Mouse (Mus musculus) E14TG2a.4 (cell line): ENCODE measurements at regions not wholly inside any gene's neighbourhood (a gene's known extent, or its start where the extent isn't known, plus 50 kb on each side); places are given as distances from the start of the nearest gene placed in this dataset.

Experiments
- H3K27me3 ChIP-seq: 2 replicates; pipeline ENCODE4 v1.6.1; 2014; ENCODE audit warnings: low read length, control low read depth; ENCODE audit not compliant: insufficient read depth
- H3K36me3 ChIP-seq: 2 replicates; pipeline ENCODE4 v1.6.1; 2014; ENCODE audit warnings: low read length, control low read depth; ENCODE audit not compliant: insufficient read depth
- H3K4me1 ChIP-seq: replicated peaks from 2 replicates; pipeline ENCODE4 v1.6.1; 2014; ENCODE audit warnings: low read depth, low read length, control low read depth
- H3K4me3 ChIP-seq: replicated peaks from 2 replicates; pipeline ENCODE4 v1.5.1; 2014; ENCODE audit warnings: mild to moderate bottlenecking, low read length
- H3K9me3 ChIP-seq: 2 replicates; pipeline ENCODE4 v1.6.1; 2014; ENCODE audit warnings: low read length, control low read depth
- CTCF ChIP-seq: conservative IDR thresholded peaks from 2 replicates; pipeline ENCODE4 v1.5.1; 2014; ENCODE audit warnings: low read length
- NANOG ChIP-seq: IDR thresholded peaks from 2 replicates; pipeline ENCODE4 v1.6.1; 2014; ENCODE audit warnings: borderline replicate concordance, low read length, mixed read lengths
- POU5F1 ChIP-seq: IDR thresholded peaks from 2 replicates; pipeline ENCODE4 v1.6.1; 2014; ENCODE audit warnings: low read length, borderline replicate concordance

DNA sequence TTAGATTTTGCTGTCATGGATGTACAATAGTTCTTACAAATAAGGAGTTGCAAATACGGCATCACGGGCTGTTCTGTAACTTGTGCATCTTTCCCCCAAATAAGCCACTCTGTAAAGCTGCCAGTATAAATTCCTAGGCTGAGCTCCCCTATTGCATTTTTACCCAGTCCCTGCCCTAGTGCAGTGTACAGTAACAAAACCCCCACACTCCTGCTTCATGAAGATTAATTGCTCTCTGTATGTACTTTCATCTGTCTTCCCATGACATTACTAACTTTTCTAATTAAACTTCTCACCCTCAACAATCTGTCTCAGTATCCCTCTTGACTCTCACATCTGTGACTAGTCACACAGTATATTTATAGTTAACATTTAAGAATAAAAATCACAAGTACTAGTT is 73.4 kb downstream of the Tm4sf1 start:
- H3K4me3 ChIP-seq, result no peak overlapping the region
- no peaks in the 10 kb centered on the region for H3K4me1 ChIP-seq
- no peaks in the 10 kb centered on the region; the same call in 1 of the 2 replicates for H3K9me3 ChIP-seq
- no peaks in the 10 kb centered on the region for H3K36me3 ChIP-seq
- no peaks in the 10 kb centered on the region for H3K27me3 ChIP-seq
- TF ChIP-seq NANOG, result no peak
- TF ChIP-seq POU5F1, result no peak
- no peak for TF ChIP-seq CTCF

DNA sequence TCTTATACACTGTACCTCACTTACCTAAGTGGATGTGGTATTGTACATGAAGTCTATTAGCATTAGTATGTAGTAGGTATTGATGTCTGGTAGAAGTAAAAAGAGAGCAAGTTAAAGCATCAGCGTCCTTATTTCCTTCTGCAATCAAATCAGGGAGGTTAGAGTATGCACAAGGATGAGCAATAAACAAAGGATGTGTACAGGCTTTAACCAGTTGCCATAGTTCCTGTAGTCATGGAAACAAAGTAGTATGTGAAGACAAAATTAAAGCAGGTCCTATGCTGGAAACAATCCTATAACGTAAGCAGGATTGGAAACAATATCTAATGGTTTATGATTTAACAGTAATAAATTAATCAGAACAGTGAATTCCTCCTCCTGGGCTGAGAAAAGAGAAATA is 78.0 kb downstream of the Tm4sf1 start:
- Histone ChIP-seq H3K27me3 (no peaks in the 10 kb centered on the region), H3K4me3 (no peak overlapping the region), H3K4me1 (peaks cover 3% of the 10 kb centered on the region; the same call in 1 of the 2 replicates), H3K36me3 (no peaks in the 10 kb centered on the region), H3K9me3 (no peaks in the 10 kb centered on the region)
- TF ChIP-seq POU5F1 (no peak), CTCF (no peak), NANOG (no peak)

DNA sequence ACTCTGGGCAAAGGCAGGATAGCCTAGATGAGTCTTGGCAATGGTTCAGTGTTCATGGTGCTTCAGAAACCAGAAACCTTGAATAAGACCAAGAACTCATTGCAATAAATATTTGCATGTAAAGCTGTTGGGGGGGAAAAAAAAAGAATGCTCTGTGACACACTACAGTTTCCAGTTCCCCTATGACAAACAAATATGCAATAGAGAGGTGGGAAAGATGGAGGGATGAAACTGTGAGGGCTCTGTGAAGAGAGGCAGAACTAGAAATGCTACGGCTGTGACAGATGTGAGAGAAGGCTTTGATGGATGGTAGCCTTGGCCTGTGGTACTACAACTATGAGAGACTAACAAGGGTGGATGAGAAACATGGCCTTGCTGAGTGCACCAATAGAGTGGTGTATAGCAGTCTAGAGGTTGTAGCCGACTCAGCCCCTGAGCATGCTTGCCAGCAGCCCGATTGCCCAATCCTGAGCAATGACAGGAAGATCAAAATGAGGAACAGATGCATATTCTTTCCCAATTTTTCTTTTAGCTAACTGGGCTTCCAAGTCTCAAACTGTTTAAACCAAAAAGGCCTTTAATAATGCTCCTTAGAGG is 79.4 kb downstream of the Tm4sf1 start:
- no peak overlapping the region for H3K4me3 ChIP-seq
- H3K9me3 ChIP-seq, result no peaks in the 10 kb centered on the region
- no peaks in the 10 kb centered on the region for H3K36me3 ChIP-seq
- no peak for TF ChIP-seq CTCF
- no peak for TF ChIP-seq POU5F1
- TF ChIP-seq NANOG, result no peak
- H3K27me3 ChIP-seq, result no peaks in the 10 kb centered on the region
- H3K4me1 ChIP-seq, result peaks cover 6% of the 10 kb centered on the region; the same call in 1 of the 2 replicates

DNA sequence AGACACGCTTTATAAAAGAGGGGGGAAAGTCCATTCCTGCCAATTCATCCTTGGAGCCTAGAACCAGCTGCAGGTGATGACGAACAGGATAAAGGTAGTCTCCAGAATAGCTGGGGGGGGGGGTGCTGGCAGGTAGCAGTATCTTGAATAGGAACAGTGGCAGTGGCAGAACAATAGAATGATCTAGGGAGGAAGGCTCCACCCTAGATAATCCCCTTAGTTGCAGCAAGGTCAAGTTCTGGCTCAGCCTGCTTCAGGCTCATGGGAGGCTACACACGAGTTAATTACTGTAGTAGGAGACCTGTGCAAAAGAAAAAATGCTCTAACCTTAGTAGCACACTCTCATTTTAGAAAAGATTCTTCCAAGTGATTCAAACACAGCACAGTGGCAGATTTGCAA is 83.4 kb downstream of the Tm4sf1 start:
- no peak for TF ChIP-seq NANOG
- no peak for TF ChIP-seq CTCF
- no peak for TF ChIP-seq POU5F1
- Histone ChIP-seq H3K9me3 (no peaks in the 10 kb centered on the region), H3K27me3 (no peaks in the 10 kb centered on the region), H3K4me1 (peaks cover 6% of the 10 kb centered on the region; the same call in 1 of the 2 replicates), H3K4me3 (no peak overlapping the region), H3K36me3 (no peaks in the 10 kb centered on the region)

DNA sequence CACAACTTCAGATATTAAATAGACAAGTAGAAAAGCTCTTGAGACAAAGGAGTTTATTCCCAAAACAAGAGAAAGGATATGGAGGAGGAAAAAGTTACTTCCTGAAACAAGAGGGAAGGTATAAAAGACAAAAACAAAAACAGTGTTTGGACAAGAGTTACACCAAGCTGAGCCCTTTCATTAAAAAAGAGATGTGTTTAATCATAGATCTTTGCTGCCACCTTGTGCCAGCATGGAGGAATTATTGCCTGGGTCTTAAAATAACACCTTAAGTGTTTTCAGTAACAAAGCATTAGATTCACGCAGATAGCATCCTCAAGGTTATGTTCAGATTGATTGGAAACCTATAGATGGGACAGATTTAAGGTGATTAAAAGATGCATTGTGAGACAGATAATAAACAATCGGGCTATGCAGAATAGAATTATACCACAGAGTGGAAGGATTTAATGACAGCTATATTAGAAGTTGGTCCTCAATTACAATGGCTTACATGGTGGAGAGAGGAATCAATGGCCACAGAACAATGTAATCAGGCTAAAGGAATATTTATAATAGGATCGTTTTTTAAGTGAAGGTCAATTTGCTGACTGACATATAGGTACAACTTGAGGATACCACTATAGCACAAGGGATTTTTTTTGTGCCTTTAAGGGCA is 97.6 kb downstream of the Tm4sf1 start:
- Histone ChIP-seq H3K9me3 (no peaks in the 10 kb centered on the region), H3K4me3 (no peak overlapping the region), H3K4me1 (no peaks in the 10 kb centered on the region), H3K27me3 (no peaks in the 10 kb centered on the region), H3K36me3 (no peaks in the 10 kb centered on the region)
- peak; percentile 83 for TF ChIP-seq CTCF
- TF ChIP-seq POU5F1, result no peak
- no peak for TF ChIP-seq NANOG

DNA sequence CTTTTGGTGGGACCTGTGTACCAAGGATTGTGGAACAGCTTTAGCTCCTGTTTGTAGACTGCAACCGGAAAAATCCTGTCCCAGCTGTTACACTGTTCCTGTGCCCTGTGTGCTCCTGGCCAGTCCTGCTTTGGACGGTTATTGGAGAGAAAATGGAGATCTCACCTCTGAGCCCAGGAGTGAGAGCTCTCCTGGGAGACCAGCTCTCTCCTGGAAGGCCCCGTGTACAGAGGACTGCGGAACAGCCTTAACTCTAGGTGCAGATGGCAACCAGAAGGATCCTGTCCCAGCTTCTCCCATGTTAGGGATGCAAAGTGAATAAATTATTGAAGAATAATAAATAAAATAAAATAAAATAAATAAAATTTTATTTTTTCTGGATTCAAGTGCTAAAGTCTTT is 98.4 kb downstream of the Tm4sf1 start:
- H3K27me3 ChIP-seq, result no peaks in the 10 kb centered on the region
- H3K36me3 ChIP-seq, result no peaks in the 10 kb centered on the region
- no peak for TF ChIP-seq CTCF
- TF ChIP-seq POU5F1, result no peak
- H3K4me3 ChIP-seq, result no peak overlapping the region
- no peaks in the 10 kb centered on the region for H3K4me1 ChIP-seq
- H3K9me3 ChIP-seq, result no peaks in the 10 kb centered on the region

DNA sequence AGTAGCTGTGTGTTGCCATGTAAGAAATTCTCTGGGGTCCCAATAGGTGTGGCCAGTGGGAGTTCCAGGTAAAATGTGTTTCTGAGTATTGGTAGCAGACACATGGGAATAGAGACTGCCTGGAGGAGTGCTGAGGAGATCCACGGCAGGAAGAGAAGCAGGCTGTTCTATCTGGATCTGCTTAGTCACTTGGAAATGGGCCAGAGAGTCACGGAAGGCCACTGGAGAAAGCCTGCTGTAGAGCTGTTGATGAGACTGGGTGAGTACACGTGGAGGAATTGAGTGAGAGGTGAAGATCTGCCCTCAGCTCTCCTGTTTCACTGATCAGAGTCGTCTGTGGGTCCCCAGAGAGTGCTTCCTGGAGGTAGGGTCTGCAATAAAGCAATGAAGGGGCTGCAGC is 120.2 kb downstream of the Tm4sf1 start:
- no peaks in the 10 kb centered on the region for H3K4me1 ChIP-seq
- H3K27me3 ChIP-seq, result no peaks in the 10 kb centered on the region
- H3K36me3 ChIP-seq, result no peaks in the 10 kb centered on the region
- no peak overlapping the region for H3K4me3 ChIP-seq
- H3K9me3 ChIP-seq, result peaks cover 15% of the 10 kb centered on the region
- TF ChIP-seq POU5F1 (no peak), NANOG (no peak), CTCF (no peak)

DNA sequence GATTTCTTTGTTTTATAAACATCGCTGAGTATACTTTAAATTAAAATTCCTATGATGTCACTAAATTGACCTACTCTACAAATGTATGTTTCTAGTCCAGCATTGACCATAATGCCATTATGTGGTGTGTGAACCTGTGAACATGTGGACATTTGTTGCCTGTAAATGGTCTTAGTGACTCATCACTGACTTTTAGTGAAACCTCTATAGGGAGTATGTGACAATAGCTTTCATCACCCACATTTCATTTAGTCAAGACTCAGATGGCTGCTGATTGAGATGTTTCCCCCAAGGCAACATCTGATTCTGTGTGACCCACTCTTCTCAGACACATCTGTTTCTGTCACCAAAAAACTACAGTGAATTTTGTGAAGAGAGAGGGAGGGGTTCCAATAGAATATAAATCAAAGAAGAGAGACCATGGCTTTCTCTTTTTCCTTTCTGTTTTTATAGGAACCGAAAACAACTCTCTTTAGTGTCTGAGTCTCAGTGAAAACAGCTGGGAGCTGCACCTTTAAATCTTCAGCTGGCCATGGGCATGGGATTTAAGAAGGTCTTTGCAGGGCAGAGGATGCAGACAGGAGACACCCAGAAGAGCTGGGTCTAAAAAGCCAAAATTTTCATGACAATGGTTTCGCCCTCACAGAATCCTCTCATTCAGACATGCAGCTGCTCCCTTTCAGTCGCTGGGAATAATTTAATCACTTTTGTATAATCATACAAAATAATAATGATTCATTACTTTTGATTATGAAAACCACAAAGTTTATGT is 148.4 kb downstream of the Tm4sf1 start:
- Histone ChIP-seq H3K9me3 (no peaks in the 10 kb centered on the region), H3K4me1 (peaks cover 11% of the 10 kb centered on the region)
- TF ChIP-seq POU5F1 (no peak), NANOG (no peak), CTCF (no peak)

More for the DNA sequence above, 148.4 kb downstream of the Tm4sf1 start:
- Histone ChIP-seq H3K36me3 (no peaks in the 10 kb centered on the region), H3K4me3 (no peak overlapping the region), H3K27me3 (no peaks in the 10 kb centered on the region)
